Mouse (Mus musculus) right cerebral cortex, postnatal 25 days (tissue): ENCODE measurements around the gene Pdxdc1.
"Not testable (repeated sequence)": the region's sequence is repeated elsewhere in the genome, so short reads cannot be mapped to it uniquely, and the experiment has no call there.

Experiments
- DNase-seq: peaks from one replicate; pipeline ENCODE4 v3.0.0; 2022

Gene Pdxdc1

GRCm38 (mm10) chr16:13875483-13875882 lies 27.4 kb downstream of the Pdxdc1 start:
- DNase-seq: peak; percentile 21

GRCm38 (mm10) chr16:13867910-13868514 lies 34.9 kb downstream of the Pdxdc1 start:
- no peak for DNase-seq

GRCm38 (mm10) chr16:13867406-13867805 lies 35.5 kb downstream of the Pdxdc1 start:
- not testable (repeated sequence) for DNase-seq

GRCm38 (mm10) chr16:13866616-13867015 lies 36.3 kb downstream of the Pdxdc1 start:
- DNase-seq: no peak

GRCm38 (mm10) chr16:13866076-13866475 lies 36.9 kb downstream of the Pdxdc1 start:
- DNase-seq: no peak

GRCm38 (mm10) chr16:13853886-13854285 lies 49.0 kb downstream of the Pdxdc1 start:
- DNase-seq: no peak

DNA sequence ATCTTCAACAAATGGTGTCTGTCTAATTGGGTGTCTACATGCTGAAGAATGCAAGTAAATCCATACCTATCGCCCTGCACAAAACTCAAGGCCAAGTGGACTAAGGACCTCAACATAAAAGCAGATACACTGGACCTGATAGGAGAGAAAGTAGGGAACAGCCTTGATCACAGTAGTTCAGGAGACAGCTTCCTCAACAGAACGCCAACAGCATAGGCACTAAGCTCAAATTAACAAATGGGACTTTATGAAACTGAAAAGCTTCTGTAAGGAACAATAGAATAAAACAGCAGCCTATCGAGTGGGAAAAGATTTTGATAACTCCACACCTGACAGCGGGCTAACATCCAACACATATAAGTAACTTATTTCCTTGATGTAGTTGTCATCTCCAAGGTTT lies 51.5 kb downstream of the Pdxdc1 start:
- DNase-seq: no peak

- DNase-seq: no peak
Observed at GRCm38 (mm10) chr16:13848310-13848709, 54.6 kb downstream of the Pdxdc1 start.

DNA sequence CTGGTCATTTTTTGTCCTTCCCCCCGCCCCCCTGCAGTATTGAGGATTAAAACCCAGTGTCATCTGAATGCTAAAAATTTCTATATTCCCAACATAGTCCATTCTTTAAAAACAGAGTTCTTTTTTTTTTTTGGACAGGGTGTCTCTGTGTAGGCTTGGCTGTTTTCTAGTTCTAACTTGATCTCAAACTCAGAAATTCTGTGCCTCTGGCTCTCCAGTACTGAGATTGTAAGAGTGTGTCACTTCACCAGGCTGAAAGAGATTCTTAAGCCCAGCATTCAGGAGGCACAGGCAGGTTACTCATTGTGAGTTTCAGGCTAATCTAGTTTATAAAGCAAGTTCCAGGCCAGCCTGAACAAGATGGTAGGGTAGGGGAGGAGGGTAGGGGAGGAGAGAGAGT lies 56.3 kb downstream of the Pdxdc1 start:
- no peak for DNase-seq

GRCm38 (mm10) chr16:13845031-13845430 lies 57.9 kb downstream of the Pdxdc1 start:
- no peak for DNase-seq

DNA sequence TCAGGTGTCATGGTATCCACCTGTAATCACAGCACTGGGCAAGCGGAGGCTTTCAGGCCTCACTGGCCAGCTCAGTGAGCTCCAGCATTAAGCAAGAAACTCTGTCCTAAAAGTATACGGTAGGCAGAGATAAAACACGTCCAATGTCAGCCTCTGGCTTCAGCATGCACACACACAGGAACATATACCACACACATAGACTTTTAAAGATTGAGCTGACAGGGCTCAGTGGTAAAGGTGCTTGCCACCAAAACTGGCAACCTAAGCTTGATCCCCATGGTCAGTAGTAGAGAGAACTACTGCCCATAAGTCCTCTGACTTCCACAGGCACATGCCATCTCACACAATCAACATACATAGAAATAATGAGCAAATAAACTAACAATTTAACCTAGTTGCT lies 62.0 kb downstream of the Pdxdc1 start:
- DNase-seq: no peak

DNA sequence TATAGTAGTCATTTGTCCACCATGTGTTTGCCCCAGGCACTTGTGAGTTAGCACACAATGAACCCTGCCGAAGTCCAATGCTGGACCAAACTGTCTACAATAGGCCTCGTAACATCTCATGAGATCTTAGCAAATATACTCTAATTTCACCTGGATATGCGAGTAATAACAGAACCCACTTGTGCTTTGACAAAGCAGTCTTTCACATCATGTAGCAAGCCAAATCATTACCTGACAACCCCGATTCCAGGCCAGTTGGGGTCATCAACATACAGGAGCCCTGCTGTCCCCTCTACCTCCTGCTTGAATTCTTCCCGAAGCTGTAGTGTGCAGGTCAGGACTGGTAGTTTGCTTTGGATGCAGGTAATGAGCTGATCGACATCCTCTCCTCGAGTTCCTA lies 62.9 kb downstream of the Pdxdc1 start:
- no peak for DNase-seq

DNA sequence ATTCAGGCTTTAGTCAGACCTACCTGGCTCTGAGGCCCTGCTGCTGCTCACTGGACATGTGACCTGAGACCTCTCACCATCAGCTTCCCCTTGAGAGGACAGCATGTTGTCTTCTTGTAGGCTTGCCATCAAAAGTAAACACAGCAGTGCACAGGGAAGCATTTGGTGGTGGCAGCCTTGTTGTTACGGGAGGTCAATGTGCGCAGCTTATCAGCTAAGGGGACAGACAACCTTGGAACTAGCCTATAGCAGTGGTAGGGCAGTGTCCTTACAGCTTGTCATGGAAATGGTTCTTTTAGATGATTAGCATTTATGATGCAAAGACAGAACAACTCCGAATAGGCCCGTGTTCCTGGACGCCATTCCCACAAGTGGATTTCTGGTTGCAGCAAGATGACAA lies 68.5 kb downstream of the Pdxdc1 start:
- DNase-seq: no peak

GRCm38 (mm10) chr16:13831606-13832005 lies 71.3 kb downstream of the Pdxdc1 start:
- no peak for DNase-seq

GRCm38 (mm10) chr16:13830444-13830843 lies 72.5 kb downstream of the Pdxdc1 start:
- no peak for DNase-seq

- no peak for DNase-seq
Observed at GRCm38 (mm10) chr16:13826511-13826910, 76.4 kb downstream of the Pdxdc1 start.

GRCm38 (mm10) chr16:13825781-13826490 lies 77.0 kb downstream of the Pdxdc1 start:
- no peak for DNase-seq

- no peak for DNase-seq
Observed at GRCm38 (mm10) chr16:13820771-13821170, 82.2 kb downstream of the Pdxdc1 start.

DNA sequence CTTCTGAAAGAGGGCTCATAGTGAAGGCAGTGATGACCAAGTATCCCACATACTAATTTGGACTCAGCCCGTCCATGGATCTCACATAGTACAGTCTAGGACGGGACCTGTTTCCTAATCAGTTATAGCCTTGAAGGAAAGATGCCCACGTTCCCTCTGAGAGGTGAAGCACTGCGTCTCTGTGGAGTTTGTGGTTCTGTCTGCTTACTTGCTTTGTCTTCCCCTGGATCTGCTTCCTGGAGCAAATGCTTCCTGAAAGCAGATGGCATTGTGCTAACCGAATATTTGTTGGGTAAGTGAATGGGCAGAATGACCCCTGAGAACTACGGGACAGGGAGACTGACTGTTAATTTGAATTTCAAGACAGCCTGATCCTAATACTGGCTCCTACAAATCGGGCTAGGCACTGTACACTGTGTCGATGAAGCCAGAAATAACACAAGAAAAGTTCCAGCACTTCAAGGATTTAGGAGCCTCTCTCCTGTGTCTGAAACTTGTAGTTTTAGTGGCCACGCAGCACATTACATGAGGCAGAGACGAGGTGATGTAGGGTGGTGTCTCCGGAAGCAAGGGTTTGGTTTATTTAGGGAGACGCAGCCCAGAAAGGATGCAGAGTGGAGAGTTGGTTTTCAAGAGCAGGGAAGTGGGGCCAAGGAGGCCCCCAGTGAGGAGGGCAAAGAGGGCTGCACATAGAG lies 83.0 kb downstream of the Pdxdc1 start:
- no peak for DNase-seq

DNA sequence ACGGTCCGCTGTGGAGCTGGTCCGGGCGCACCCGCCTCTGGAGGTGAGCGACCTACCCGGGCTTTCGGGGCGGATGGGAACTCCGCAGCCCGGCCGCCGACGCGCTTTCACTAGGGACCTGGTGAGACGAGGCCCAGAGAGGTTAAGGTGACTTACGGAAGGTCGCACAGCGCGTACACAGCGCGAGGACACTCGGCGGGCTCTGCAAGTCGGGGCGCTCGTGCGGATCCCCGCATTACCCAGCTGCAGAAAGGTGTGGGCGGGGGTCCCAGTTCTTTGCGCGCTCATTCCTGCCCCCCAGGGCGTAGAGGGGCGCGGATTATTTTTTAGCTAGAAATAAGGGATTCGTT lies 83.6 kb downstream of the Pdxdc1 start:
- no peak for DNase-seq

GRCm38 (mm10) chr16:13818560-13819393 lies 84.2 kb downstream of the Pdxdc1 start, which contains the start of gene Ntan1:
TSS of gene Ntan1 (plus strand) at chr16:13818845.
- DNase-seq: peak; percentile 96

- DNase-seq: no peak
Observed at GRCm38 (mm10) chr16:13813200-13813599, 89.7 kb downstream of the Pdxdc1 start.

DNA sequence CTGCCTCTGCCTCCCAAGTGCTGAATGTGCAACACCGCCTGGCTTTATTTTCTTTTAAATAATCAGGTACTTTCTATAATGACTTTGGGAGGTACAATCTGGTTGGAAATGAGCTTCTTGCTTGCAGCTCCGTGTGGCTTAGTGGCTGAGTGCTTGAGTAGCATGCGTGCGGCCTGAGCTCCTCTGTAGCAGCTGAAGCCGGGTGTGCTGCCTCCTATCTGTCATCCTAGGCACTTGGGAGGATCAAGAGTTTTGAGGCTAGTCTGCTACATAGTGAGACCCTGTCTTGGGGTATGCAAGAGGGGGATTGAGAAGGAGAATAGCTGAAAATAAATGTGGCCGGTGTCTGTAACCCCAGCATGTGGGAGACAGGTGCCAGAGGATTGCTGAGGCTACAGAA lies 90.8 kb downstream of the Pdxdc1 start:
- DNase-seq: no peak
